Mouse (Mus musculus) NIH3T3 (cell line): ENCODE measurements around the gene Pik3cd.

ENCODE experiments used
- DNase-seq: peaks from one replicate; pipeline ENCODE4 v3.0.0-alpha.2; 2012; ENCODE audit warnings: low read depth

Gene Pik3cd

GRCm38 (mm10) chr4:149724916-149725470 is 22.6 kb upstream of the Pik3cd start:
- DNase-seq, result no peak

GRCm38 (mm10) chr4:149723855-149724731 is 21.7 kb upstream of the Pik3cd start:
- peak; percentile 52 for DNase-seq

- no peak for DNase-seq
Measured at GRCm38 (mm10) chr4:149723021-149723390, 20.6 kb upstream of the Pik3cd start.

- DNase-seq, result peak; percentile 69
Measured at GRCm38 (mm10) chr4:149722104-149723020, 20.0 kb upstream of the Pik3cd start.

- no peak for DNase-seq
Measured at GRCm38 (mm10) chr4:149721163-149721562, 18.8 kb upstream of the Pik3cd start.

GRCm38 (mm10) chr4:149719686-149720085 is 17.3 kb upstream of the Pik3cd start:
- peak; percentile 39 for DNase-seq

GRCm38 (mm10) chr4:149714542-149714941 is 12.2 kb upstream of the Pik3cd start:
- DNase-seq, result no peak

GRCm38 (mm10) chr4:149711955-149712354 is 9.6 kb upstream of the Pik3cd start:
- DNase-seq, result no peak

GRCm38 (mm10) chr4:149711485-149711884 is 9.1 kb upstream of the Pik3cd start:
- no peak for DNase-seq

- peak; percentile 83 for DNase-seq
Measured at GRCm38 (mm10) chr4:149710510-149710909, 8.1 kb upstream of the Pik3cd start.

- no peak for DNase-seq
Measured at GRCm38 (mm10) chr4:149705941-149706340, 3.6 kb upstream of the Pik3cd start.

- DNase-seq, result no peak
Measured at GRCm38 (mm10) chr4:149705298-149705697, 2.9 kb upstream of the Pik3cd start.

- DNase-seq, result no peak
Measured at GRCm38 (mm10) chr4:149701426-149702209, 753 bp downstream of the Pik3cd start.

- DNase-seq, result no peak
Measured at GRCm38 (mm10) chr4:149699953-149700352, 2.4 kb downstream of the Pik3cd start.

- peak; percentile 62 for DNase-seq
Measured at GRCm38 (mm10) chr4:149698197-149698821, 4.1 kb downstream of the Pik3cd start.

GRCm38 (mm10) chr4:149697506-149698196 is 4.7 kb downstream of the Pik3cd start:
- no peak for DNase-seq

GRCm38 (mm10) chr4:149696189-149696971 is 6.0 kb downstream of the Pik3cd start:
- DNase-seq, result no peak

- DNase-seq, result no peak
Measured at GRCm38 (mm10) chr4:149691368-149691767, 11.0 kb downstream of the Pik3cd start.

GRCm38 (mm10) chr4:149690828-149691280 is 11.5 kb downstream of the Pik3cd start:
- no peak for DNase-seq
